Mouse (Mus musculus): ENCODE data around the gene Arl13a. TPM values are rescaled to one million over a fixed set of nuclear protein-coding genes. Genes with fewer than 3 reads are reported as not detected.

Arl13a gene
- total and polyA plus RNA-seq, 3 experiments, result not detected

- H3K36me3 ChIP-seq (replicated peaks in 1 of 2; ENCODE audit: control insufficient read depth in 1 of 2, insufficient read depth in 1 of 2, low read length in 1 of 2), result peaks cover 35 to 56% of the 10 kb centered on the region in 2 experiments
- H3K27ac ChIP-seq (ENCODE audit: insufficient read depth, low read depth), result no peak overlapping the region
- H3K27me3 ChIP-seq (replicated peaks), result no peaks in the 10 kb centered on the region
- no peak overlapping the region for H3K4me2 ChIP-seq (ENCODE audit: insufficient read depth, low read depth, poor library complexity, severe bottlenecking)
- no peaks in the 10 kb centered on the region for H3K9me3 ChIP-seq (replicated peaks; ENCODE audit: low read length)
- dilution Hi-C loops (cut with MboI; ENCODE audit: extremely low pct_ligation_motif_present, extremely low pct_unique_long_range_greater_than_20kb, low sequenced_read_pairs), result no loop called here
- H3K79me2 ChIP-seq (replicated peaks; ENCODE audit: control insufficient read depth, extremely low read depth, insufficient read depth, poor library complexity, severe bottlenecking), result no peaks in the 10 kb centered on the region
- no peak overlapping the region for H3K4me3 ChIP-seq (replicated peaks in 1 of 3; ENCODE audit: low read depth in 2 of 3, low read length in 2 of 3, poor library complexity in 1 of 3)
- no peak for DNase-seq (ENCODE audit: extremely low read depth)
- H3K9ac ChIP-seq (ENCODE audit: insufficient read depth, low read depth), result no peak overlapping the region
- no peaks in the 10 kb centered on the region for H3K4me1 ChIP-seq (ENCODE audit: control insufficient read depth in 1 of 2, insufficient read depth in 2 of 2)
- TF ChIP-seq ETS1 (conservative IDR thresholded peaks at IDR 0.05; ENCODE audit: low read depth, low read length) (no peak), TBP (conservative IDR thresholded peaks at IDR 0.05; ENCODE audit: low read depth, low read length) (no peak), MAFK (IDR thresholded peaks at IDR 0.05; ENCODE audit: insufficient replicate concordance, low read length) (no peak), RCOR1 (conservative IDR thresholded peaks at IDR 0.05; ENCODE audit: low read depth, low read length) (no peak), CTCF (conservative IDR thresholded peaks at IDR 0.05 in 1 of 2, IDR thresholded peaks at IDR 0.05 in 1 of 2; ENCODE audit: low read depth in 2 of 2, low read length in 2 of 2) (no peak), MXI1 (IDR thresholded peaks at IDR 0.05; ENCODE audit: low read depth, low read length) (no peak), POLR2A (IDR thresholded peaks at IDR 0.05; ENCODE audit: low read depth, low read length) (no peak), UBTF (IDR thresholded peaks at IDR 0.05; ENCODE audit: low read depth, low read length) (no peak), ELF1 (IDR thresholded peaks at IDR 0.05; ENCODE audit: low read depth, low read length) (no peak), IRF4 (IDR thresholded peaks at IDR 0.05; ENCODE audit: low read depth, low read length) (no peak), USF2 (conservative IDR thresholded peaks at IDR 0.05; ENCODE audit: low read depth, low read length) (no peak)
- in situ Hi-C loops (cut with MboI; ENCODE audit: low pct_ligation_motif_present, low pct_unique_long_range_greater_than_20kb, low sequenced_read_pairs), result loop anchor here (10.0 kb wide), 1 partner anchor 86 kb away; no protein-coding TSS in a partner anchor
Measured at GRCm38 (mm10) chrX:134220618-134221017, 33.3 kb downstream of the Arl13a start.

DNA sequence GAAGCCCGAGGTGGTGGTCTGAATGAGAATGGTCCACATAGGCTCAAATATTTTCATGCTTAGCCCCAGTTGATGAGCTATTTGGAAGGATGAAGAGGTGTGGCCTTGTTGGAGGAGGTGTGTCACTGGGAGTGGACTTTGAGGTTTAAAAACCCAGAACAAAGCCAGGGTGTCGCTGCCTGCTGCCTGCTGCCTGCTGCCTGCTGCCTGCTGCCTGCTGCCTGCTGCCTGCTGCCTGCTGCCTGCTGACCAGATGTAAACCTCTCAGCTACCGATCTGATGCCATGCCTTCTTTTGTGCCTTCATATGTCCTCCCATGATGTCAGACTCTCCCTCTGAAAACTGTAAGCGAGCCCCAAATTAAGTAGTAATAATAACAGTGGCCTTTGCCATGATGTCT is 34.6 kb downstream of the Arl13a start, which contains the start of gene Nox1:
Gene Nox1 (minus strand): TSS at position 101 of the 400 bp plus-strand sequence.
- dilution Hi-C loops (cut with MboI; ENCODE audit: extremely low pct_ligation_motif_present, extremely low pct_unique_long_range_greater_than_20kb, low sequenced_read_pairs), result no loop called here
- Histone ChIP-seq H3K9me3 (replicated peaks; ENCODE audit: low read length) (no peaks in the 10 kb centered on the region), H3K36me3 (replicated peaks in 1 of 2; ENCODE audit: control insufficient read depth in 1 of 2, insufficient read depth in 1 of 2, low read length in 1 of 2) (peaks cover 33 to 57% of the 10 kb centered on the region in 2 experiments), H3K27me3 (replicated peaks) (no peaks in the 10 kb centered on the region), H3K4me2 (ENCODE audit: insufficient read depth, low read depth, poor library complexity, severe bottlenecking) (no peak within 1 kb of the TSS), H3K4me1 (ENCODE audit: control insufficient read depth in 1 of 2, insufficient read depth in 2 of 2) (no peaks in the 10 kb centered on the region), H3K79me2 (replicated peaks; ENCODE audit: control insufficient read depth, extremely low read depth, insufficient read depth, poor library complexity, severe bottlenecking) (no peaks in the 10 kb centered on the region), H3K9ac (ENCODE audit: insufficient read depth, low read depth) (no peak within 1 kb of the TSS), H3K27ac (ENCODE audit: insufficient read depth, low read depth) (no peak within 1 kb of the TSS), H3K4me3 (replicated peaks in 1 of 3; ENCODE audit: low read depth in 2 of 3, low read length in 2 of 3, poor library complexity in 1 of 3) (no peak within 1 kb of the TSS)
- in situ Hi-C loops (cut with MboI; ENCODE audit: low pct_ligation_motif_present, low pct_unique_long_range_greater_than_20kb, low sequenced_read_pairs), result loop anchor here (10.0 kb wide), 1 partner anchor 87 kb away; no protein-coding TSS in a partner anchor
- DNase-seq (ENCODE audit: extremely low read depth), result no peak
- no peak for TF ChIP-seq POLR2A (IDR thresholded peaks at IDR 0.05; ENCODE audit: low read depth, low read length)
- no peak for TF ChIP-seq CHD1 (IDR thresholded peaks at IDR 0.05; ENCODE audit: low read depth, low read length)
- no peak for TF ChIP-seq CHD2 (IDR thresholded peaks at IDR 0.05; ENCODE audit: low read length)
- TF ChIP-seq JUN (IDR thresholded peaks at IDR 0.05; ENCODE audit: insufficient read depth, low read depth, low read length), result no peak
- no peak for TF ChIP-seq MAZ (IDR thresholded peaks at IDR 0.05; ENCODE audit: low read depth, low read length)
- no peak for TF ChIP-seq ZC3H11A (IDR thresholded peaks at IDR 0.05; ENCODE audit: low read depth, low read length)
- no peak for TF ChIP-seq BHLHE40 (IDR thresholded peaks at IDR 0.05; ENCODE audit: low read depth, low read length)
- no peak for TF ChIP-seq RAD21 (IDR thresholded peaks at IDR 0.05; ENCODE audit: low read depth, low read length)
- TF ChIP-seq MXI1 (IDR thresholded peaks at IDR 0.05; ENCODE audit: low read depth, low read length), result no peak
- TF ChIP-seq GABPA (IDR thresholded peaks at IDR 0.05; ENCODE audit: insufficient replicate concordance, low read depth, low read length), result no peak
- no peak for TF ChIP-seq MAFK (IDR thresholded peaks at IDR 0.05; ENCODE audit: insufficient replicate concordance, low read length)
- TF ChIP-seq RCOR1 (conservative IDR thresholded peaks at IDR 0.05; ENCODE audit: low read depth, low read length), result no peak
- TF ChIP-seq HCFC1 (IDR thresholded peaks at IDR 0.05; ENCODE audit: low read depth, low read length), result no peak
- TF ChIP-seq ZMIZ1 (IDR thresholded peaks at IDR 0.05; ENCODE audit: low read depth, low read length), result no peak
- TF ChIP-seq ZNF384 (IDR thresholded peaks at IDR 0.05; ENCODE audit: low read depth, low read length), result no peak

Data from CH12.LX (cell line).